ENCODE assay signal across 8 mouse cellular contexts in genomic region chr11:33162998-33163506, GRCm38 (mm10). TPM values are rescaled to one million over a fixed set of nuclear protein-coding genes. Genes with fewer than 3 reads are reported as not detected.
A peak's percentile ranks its signal among the peaks of the same experiment; 100 is the strongest.
DNase-seq lines count a peak whose midpoint lies in the region; ATAC-seq and TF ChIP-seq lines count a peak whose summit lies in the region.

Gene Npm1 (minus strand): TSS chr11:33163206.

- TF ChIP-seq CTCF in ES-Bruce4 (IDR thresholded peaks at IDR 0.05; ENCODE audit: low read depth, low read length), result no peak
- no peak for TF ChIP-seq CTCF in liver, postnatal 0 days (IDR thresholded peaks at IDR 0.05; ENCODE audit: low read depth)

- H3K4me1 ChIP-seq in ES-Bruce4 (ENCODE audit: control insufficient read depth, insufficient read depth, low read length), result peaks cover 2% of the 10 kb centered on the region
- H3K4me1 ChIP-seq in forebrain, embryonic 13.5 days, result peaks cover 22% of the 10 kb centered on the region
- peaks cover 10% of the 10 kb centered on the region for H3K4me1 ChIP-seq in liver, postnatal 0 days (ENCODE audit: insufficient read depth)
- H3K4me1 ChIP-seq in neural tube, embryonic 14.5 days (ENCODE audit: control insufficient read depth, insufficient read depth, low read length), result peaks cover 10% of the 10 kb centered on the region

- H3K27me3 ChIP-seq in ES-Bruce4 (ENCODE audit: control insufficient read depth, insufficient read depth, low read length, poor library complexity, severe bottlenecking), result no peaks in the 10 kb centered on the region; the same call in 1 of the 2 replicates
- no peaks in the 10 kb centered on the region for H3K27me3 ChIP-seq in forebrain, embryonic 13.5 days
- no peaks in the 10 kb centered on the region for H3K27me3 ChIP-seq in liver, postnatal 0 days (ENCODE audit: insufficient read depth, low read length)
- H3K27me3 ChIP-seq in neural tube, embryonic 14.5 days (ENCODE audit: control insufficient read depth, insufficient read depth, low read length), result no peaks in the 10 kb centered on the region

- peak within 1 kb of the TSS; percentile 88 for H3K4me3 ChIP-seq in ES-Bruce4 (ENCODE audit: low read depth, low read length)
- peak within 1 kb of the TSS; percentile 98 for H3K4me3 ChIP-seq in forebrain, embryonic 13.5 days
- H3K4me3 ChIP-seq in liver, postnatal 0 days (ENCODE audit: low read depth, low read length), result peak within 1 kb of the TSS; percentile 89
- H3K4me3 ChIP-seq in neural tube, embryonic 14.5 days (ENCODE audit: low read depth, low read length), result peak within 1 kb of the TSS; percentile 82

- H3K36me3 ChIP-seq in ES-Bruce4 (ENCODE audit: control insufficient read depth, insufficient read depth, low read length, poor library complexity, severe bottlenecking), result peaks cover 46% of the 10 kb centered on the region
- H3K36me3 ChIP-seq in forebrain, embryonic 13.5 days (ENCODE audit: poor library complexity, severe bottlenecking), result peaks cover 32% of the 10 kb centered on the region
- peaks cover 26% of the 10 kb centered on the region for H3K36me3 ChIP-seq in liver, postnatal 0 days (replicated peaks; ENCODE audit: insufficient read depth, low read length)
- peaks cover 26% of the 10 kb centered on the region for H3K36me3 ChIP-seq in neural tube, embryonic 14.5 days (ENCODE audit: control insufficient read depth, insufficient read depth, low read length)

- TF ChIP-seq EP300 in ES-Bruce4 (IDR thresholded peaks at IDR 0.05; ENCODE audit: insufficient read depth, low read depth, low read length), result 0 out of 2 replicates have a peak, but pooled peaks have one; percentile 22
- no peak; the same call in 1 of the 2 replicates for TF ChIP-seq EP300 in liver, postnatal 0 days (IDR thresholded peaks at IDR 0.05; ENCODE audit: low read depth)

- WGBS in forebrain, embryonic 13.5 days, result 4% methylated on average over 49 of the region's 49 CpGs
- 4% methylated on average over 48 of the region's 49 CpGs for WGBS in large intestine, adult 2 months
- 4% methylated on average over 47 of the region's 49 CpGs for WGBS in liver, postnatal 0 days (ENCODE audit: insufficient replicate concordance)
- 3% methylated on average over 49 of the region's 49 CpGs for WGBS in neural tube, embryonic 14.5 days

- peak; percentile 98 for ATAC-seq in cerebellum, adult (ENCODE audit: insufficient number of reproducible peaks, low FRiP score, low TSS enrichment)
- ATAC-seq in forebrain, embryonic 13.5 days, result peak; percentile 96
- peak; percentile 98 for ATAC-seq in liver, postnatal 0 days
- peak; percentile 96 for ATAC-seq in neural tube, embryonic 14.5 days (ENCODE audit: low read depth)

- peak; percentile 99 for TF ChIP-seq POLR2A in ES-Bruce4 (IDR thresholded peaks at IDR 0.05; ENCODE audit: insufficient read depth, low read length)

- peak within 1 kb of the TSS; percentile 98 for H3K9ac ChIP-seq in ES-Bruce4 (ENCODE audit: low read depth, poor library complexity, severe bottlenecking)
- peak within 1 kb of the TSS; percentile 98 for H3K9ac ChIP-seq in forebrain, embryonic 13.5 days
- H3K9ac ChIP-seq in liver, postnatal 0 days (replicated peaks), result peak within 1 kb of the TSS; percentile 84
- peak within 1 kb of the TSS; percentile 90 for H3K9ac ChIP-seq in neural tube, embryonic 14.5 days (replicated peaks; ENCODE audit: low read depth, low read length)

- peak; percentile 100 for DNase-seq in heart, postnatal 10 days
- peak; percentile 94 for DNase-seq in large intestine, adult 2 months (ENCODE audit: low read depth, low spot score)
- DNase-seq in liver, postnatal 0 days, result peak; percentile 98
- DNase-seq in testis, postnatal 10 days (ENCODE audit: low spot score), result peak; percentile 99

- H3K9me3 ChIP-seq in ES-Bruce4 (replicated peaks; ENCODE audit: control insufficient read depth, insufficient read depth, low read length, poor library complexity, severe bottlenecking), result no peaks in the 10 kb centered on the region
- H3K9me3 ChIP-seq in forebrain, embryonic 13.5 days (replicated peaks), result no peaks in the 10 kb centered on the region
- no peaks in the 10 kb centered on the region for H3K9me3 ChIP-seq in liver, postnatal 0 days (ENCODE audit: low read length)
- H3K9me3 ChIP-seq in neural tube, embryonic 14.5 days (ENCODE audit: control insufficient read depth, low read length), result no peaks in the 10 kb centered on the region

- H3K4me2 ChIP-seq in forebrain, embryonic 13.5 days, result peak within 1 kb of the TSS; percentile 94
- H3K4me2 ChIP-seq in liver, postnatal 0 days (ENCODE audit: low read depth, low read length), result peak within 1 kb of the TSS; percentile 97
- peak within 1 kb of the TSS; percentile 98 for H3K4me2 ChIP-seq in neural tube, embryonic 14.5 days (ENCODE audit: low read depth, low read length)

- intact Hi-C loops in heart, postnatal 10 days (cut with DNase I), result loop anchor here (10.0 kb wide), 1 partner anchor 1288 kb away; the partner anchor contains the start of gene Cpeb4

- H3K27ac ChIP-seq in ES-Bruce4 (ENCODE audit: insufficient read depth, low read length), result peak within 1 kb of the TSS; percentile 71
- peak within 1 kb of the TSS; percentile 97 for H3K27ac ChIP-seq in forebrain, embryonic 13.5 days
- peak within 1 kb of the TSS; percentile 83 for H3K27ac ChIP-seq in liver, postnatal 0 days (ENCODE audit: low read depth)
- H3K27ac ChIP-seq in neural tube, embryonic 14.5 days (ENCODE audit: low read depth, low read length), result peak within 1 kb of the TSS; percentile 98

RNA-seq across cellular contexts. Expression of gene Npm1, which starts in this region (rescaled TPM):
- polyA plus RNA-seq in ES-Bruce4 (2011; ENCODE audit: insufficient read depth, insufficient read length, low read depth, missing spikeins), result 4,703 and 5,189 TPM in 2 replicates
- 786 and 829 TPM in 2 replicates for polyA plus RNA-seq in forebrain, embryonic 13.5 days (2015; fragmentation: Nextera tagmentation; extraction: Ambion mirVana)
- 100 to 1,000 TPM; 202 to 225 TPM for total RNA-seq in heart, postnatal 10 days (2021)
- polyA plus RNA-seq in large intestine, adult 2 months (2012; rRNA removed), result 89.1 and 109 TPM in 2 replicates
- 321 TPM in 2 replicates for polyA plus RNA-seq in liver, postnatal 0 days (2015; fragmentation: Nextera tagmentation; extraction: Ambion mirVana)
- 428 and 483 TPM in 2 replicates for polyA plus RNA-seq in neural tube, embryonic 14.5 days (2014; fragmentation: Nextera tagmentation; extraction: Ambion mirVana)

Comparison
In these comparisons a context has a peak if more than half of its experiments do, and no peak if none do; other contexts are left out.
1. Peak in every context shown above with its lines: DNase-seq, ATAC-seq, H3K4me3 ChIP-seq and H3K27ac ChIP-seq.